ENCODE assay signal across 24 mouse cellular contexts in the genomic region with DNA sequence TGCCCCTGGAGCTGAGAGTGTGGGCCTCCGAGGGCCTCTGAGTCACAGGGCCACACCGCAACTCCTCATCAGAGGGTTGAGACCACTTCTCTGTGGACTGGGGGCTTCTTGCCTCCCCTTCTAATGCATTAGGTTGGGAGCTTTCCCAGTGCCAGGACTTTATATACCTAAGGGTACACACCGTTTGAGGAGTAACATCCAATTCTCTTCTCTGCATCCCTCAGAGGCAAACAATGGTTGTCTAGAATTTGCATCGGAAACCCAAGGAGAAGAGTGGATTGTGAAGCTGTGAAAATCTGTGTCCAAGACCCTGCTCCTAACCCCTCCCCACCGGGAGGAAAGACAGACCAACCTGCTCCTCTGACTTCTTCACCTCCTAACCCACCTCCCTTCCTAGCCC. TPM values are rescaled to one million over a fixed set of nuclear protein-coding genes. Genes with fewer than 3 reads are reported as not detected.
DNase-seq lines count a peak whose midpoint lies in the region; ATAC-seq lines count a peak whose summit lies in the region.
"Had no signal": no experiment of that assay in that cellular context is flagged by ENCODE, and none has a peak within 500 bp of the region (broad histone marks: within the 10 kb centered on the region; RNA-seq: fewer than 3 reads in every experiment).

No protein-coding gene starts in this region.

- peak overlapping the region; percentile 5; the same call in 1 of the 2 replicates for H3K4me3 ChIP-seq in forebrain, embryonic 10.5 days
- H3K4me3 ChIP-seq in forebrain, embryonic 15.5 days: no peak overlapping the region
- no peak overlapping the region for H3K4me3 ChIP-seq in midbrain, embryonic 11.5 days (ENCODE audit: low read depth, low read length)
- H3K4me3 ChIP-seq in midbrain, embryonic 10.5 days: no peak overlapping the region
- H3K4me3 ChIP-seq in midbrain, embryonic 15.5 days: no peak overlapping the region
- H3K4me3 ChIP-seq: embryonic facial prominence, embryonic 12.5 days; heart, embryonic 13.5 days; hindbrain, embryonic 15.5 days had no signal

- no peak for DNase-seq in forebrain, embryonic 10.5 days (ENCODE audit: extremely low spot score, low spot score)
- DNase-seq in midbrain, embryonic 11.5 days (ENCODE audit: low spot score, missing footprints): peak; percentile 77
- no peak for DNase-seq in midbrain, embryonic 10.5 days (ENCODE audit: low spot score)
- no peak for DNase-seq in left cerebral cortex, postnatal 10 days (ENCODE audit: extremely low spot score in 1 of 2, low spot score in 2 of 2)
- DNase-seq in ovary, postnatal 36 days (ENCODE audit: low spot score): no peak
- DNase-seq: adrenal gland, postnatal 10 days; B cell, adult 2 months; cerebellum, adult 11 months; cerebellum, adult 8-10 months; cerebellum, postnatal 14 days; embryo, embryonic 11 days; gastrocnemius, postnatal 36 days; heart, postnatal 36 days had no signal

- ATAC-seq in forebrain, embryonic 15.5 days (replicated peaks): no peak
- no peak for ATAC-seq in midbrain, embryonic 11.5 days (ENCODE audit: low FRiP score)
- no peak for ATAC-seq in midbrain, embryonic 15.5 days (replicated peaks)
- ATAC-seq: CD4-positive, CD25-positive, alpha-beta regulatory T cell, adult 4 months had no signal

- no peak overlapping the region for H3K4me2 ChIP-seq in forebrain, embryonic 15.5 days (replicated peaks)
- no peak overlapping the region for H3K4me2 ChIP-seq in midbrain, embryonic 11.5 days
- H3K4me2 ChIP-seq in midbrain, embryonic 15.5 days: peak overlapping the region; percentile 15
- H3K4me2 ChIP-seq: embryonic facial prominence, embryonic 12.5 days; heart, embryonic 13.5 days; hindbrain, embryonic 15.5 days had no signal

- peaks cover 90% of the 10 kb centered on the region for H3K4me1 ChIP-seq in forebrain, embryonic 10.5 days
- H3K4me1 ChIP-seq in forebrain, embryonic 15.5 days: peaks cover 12% of the 10 kb centered on the region
- no peaks in the 10 kb centered on the region; the same call in 1 of the 2 replicates for H3K4me1 ChIP-seq in midbrain, embryonic 11.5 days (ENCODE audit: control insufficient read depth, insufficient read depth, low read length)
- H3K4me1 ChIP-seq in midbrain, embryonic 10.5 days: peaks cover 57% of the 10 kb centered on the region
- 0 out of 2 replicates have a peak, but pooled peaks cover 2% of the 10 kb centered on the region for H3K4me1 ChIP-seq in midbrain, embryonic 15.5 days
- H3K4me1 ChIP-seq: hindbrain, embryonic 15.5 days had no signal

- peak overlapping the region; percentile 78 for H3K27ac ChIP-seq in forebrain, embryonic 10.5 days
- H3K27ac ChIP-seq in forebrain, embryonic 15.5 days (replicated peaks): no peak overlapping the region
- H3K27ac ChIP-seq in midbrain, embryonic 11.5 days (ENCODE audit: low read depth, low read length): no peak overlapping the region
- H3K27ac ChIP-seq in midbrain, embryonic 10.5 days (replicated peaks): no peak overlapping the region
- no peak overlapping the region for H3K27ac ChIP-seq in midbrain, embryonic 15.5 days
- H3K27ac ChIP-seq: embryonic facial prominence, embryonic 12.5 days; heart, embryonic 13.5 days; hindbrain, embryonic 15.5 days had no signal

- 63% methylated on average over 5 of the region's 5 CpGs for WGBS in forebrain, embryonic 10.5 days
- 53% methylated on average over 5 of the region's 5 CpGs for WGBS in forebrain, embryonic 15.5 days
- WGBS in midbrain, embryonic 11.5 days: 60% methylated on average over 5 of the region's 5 CpGs
- 66% methylated on average over 5 of the region's 5 CpGs for WGBS in midbrain, embryonic 10.5 days
- WGBS in midbrain, embryonic 15.5 days: 55% methylated on average over 5 of the region's 5 CpGs

- peaks cover 100% of the 10 kb centered on the region for H3K27me3 ChIP-seq in forebrain, embryonic 10.5 days (ENCODE audit: poor library complexity, severe bottlenecking)
- H3K27me3 ChIP-seq in forebrain, embryonic 15.5 days: peaks cover 70% of the 10 kb centered on the region
- peaks cover 83% of the 10 kb centered on the region for H3K27me3 ChIP-seq in midbrain, embryonic 11.5 days (ENCODE audit: control insufficient read depth, insufficient read depth, low read length)
- H3K27me3 ChIP-seq in midbrain, embryonic 10.5 days (ENCODE audit: low read depth, poor library complexity, severe bottlenecking): peaks cover 100% of the 10 kb centered on the region
- peaks cover 76% of the 10 kb centered on the region for H3K27me3 ChIP-seq in midbrain, embryonic 15.5 days (replicated peaks)

- no peaks in the 10 kb centered on the region for H3K9me3 ChIP-seq in forebrain, embryonic 10.5 days
- no peaks in the 10 kb centered on the region for H3K9me3 ChIP-seq in forebrain, embryonic 15.5 days
- H3K9me3 ChIP-seq in midbrain, embryonic 11.5 days (ENCODE audit: control insufficient read depth, low read length): no peaks in the 10 kb centered on the region
- no peaks in the 10 kb centered on the region for H3K9me3 ChIP-seq in midbrain, embryonic 10.5 days (replicated peaks)
- H3K9me3 ChIP-seq in midbrain, embryonic 15.5 days: no peaks in the 10 kb centered on the region
- H3K9me3 ChIP-seq: embryonic facial prominence, embryonic 12.5 days; heart, embryonic 13.5 days; hindbrain, embryonic 15.5 days had no signal

- H3K36me3 ChIP-seq in forebrain, embryonic 10.5 days (replicated peaks): peaks cover 23% of the 10 kb centered on the region
- no peaks in the 10 kb centered on the region for H3K36me3 ChIP-seq in forebrain, embryonic 15.5 days
- no peaks in the 10 kb centered on the region for H3K36me3 ChIP-seq in midbrain, embryonic 11.5 days (ENCODE audit: control insufficient read depth, insufficient read depth, low read length)
- H3K36me3 ChIP-seq in midbrain, embryonic 10.5 days: no peaks in the 10 kb centered on the region
- no peaks in the 10 kb centered on the region for H3K36me3 ChIP-seq in midbrain, embryonic 15.5 days (replicated peaks)
- H3K36me3 ChIP-seq: embryonic facial prominence, embryonic 12.5 days; G1E; heart, embryonic 13.5 days; hindbrain, embryonic 15.5 days had no signal

- intact Hi-C loops in left cerebral cortex, postnatal 10 days (cut with DNase I): no loop called here

- no peak overlapping the region for H3K9ac ChIP-seq in forebrain, embryonic 15.5 days (replicated peaks)
- no peak overlapping the region for H3K9ac ChIP-seq in midbrain, embryonic 11.5 days (ENCODE audit: low read length)
- no peak overlapping the region for H3K9ac ChIP-seq in midbrain, embryonic 15.5 days
- H3K9ac ChIP-seq: embryonic facial prominence, embryonic 12.5 days; heart, embryonic 13.5 days; hindbrain, embryonic 15.5 days had no signal

RNA-seq across cellular contexts. Expression of gene Six3, which starts 14.3 kb away (rescaled TPM):
- 13.1 and 15.5 TPM in 2 replicates for polyA plus RNA-seq in forebrain, embryonic 10.5 days (2016; fragmentation: Nextera tagmentation; extraction: Ambion mirVana)
- 18.0 and 21.7 TPM in 2 replicates for polyA plus RNA-seq in forebrain, embryonic 15.5 days (2015; fragmentation: Nextera tagmentation; extraction: Ambion mirVana)
- polyA plus RNA-seq in midbrain, embryonic 11.5 days (2014; fragmentation: Nextera tagmentation; extraction: Ambion mirVana): 6.7 and 10.7 TPM in 2 replicates
- polyA plus RNA-seq in midbrain, embryonic 10.5 days (2016; fragmentation: Nextera tagmentation; extraction: Ambion mirVana): 4.0 and 7.9 TPM in 2 replicates
- polyA plus RNA-seq in midbrain, embryonic 15.5 days (2015; fragmentation: Nextera tagmentation; extraction: Ambion mirVana): 30.2 and 30.4 TPM in 2 replicates
- 1 to 10 TPM; 1.5 to 5.1 TPM for total RNA-seq in left cerebral cortex, postnatal 10 days (2021)
- total RNA-seq: adrenal gland, postnatal 10 days; adrenal gland, postnatal 4 days; common myeloid progenitor, adult 5-6 weeks; gastrocnemius, adult 8-10 months; gastrocnemius, postnatal 36 days; heart, postnatal 36 days had no signal
- polyA plus RNA-seq: G1E; heart, embryonic 13.5 days; heart, postnatal 0 days had no signal
